Mouse (Mus musculus) hindbrain, embryonic 15.5 days (tissue): ENCODE measurements around the gene Tnfaip8l2. TPM values are rescaled to one million over a fixed set of nuclear protein-coding genes. Genes with fewer than 3 reads are reported as not detected.

Experiments
- ATAC-seq: fragments of 200-750 bp; cut with Nextera tagmentation; 2 replicates; pipeline ENCODE4 v1.8.0; 2017; ENCODE audit warnings: low read depth, moderate number of reproducible peaks, moderate TSS enrichment; ENCODE audit not compliant: low FRiP score
- H3K27ac ChIP-seq: fragments of 300-500 bp; sonication (generic); replicated peaks from 2 replicates; pipeline ENCODE4 v1.5.1; 2015; ENCODE audit warnings: mild to moderate bottlenecking, inconsistent platforms
- H3K27me3 ChIP-seq: fragments of 300-500 bp; sonication (generic); 2 replicates; pipeline ENCODE4 v1.6.1; 2015; ENCODE audit warnings: control low read depth, inconsistent platforms
- H3K36me3 ChIP-seq: fragments of 300-500 bp; sonication (generic); 2 replicates; pipeline ENCODE4 v1.6.1; 2015; ENCODE audit warnings: control low read depth, inconsistent platforms
- H3K4me1 ChIP-seq: fragments of 300-500 bp; sonication (generic); replicated peaks from 2 replicates; pipeline ENCODE4 v1.6.1; 2015; ENCODE audit warnings: control low read depth, inconsistent platforms
- H3K4me2 ChIP-seq: fragments of 300-500 bp; sonication (generic); 2 replicates; pipeline ENCODE4 v1.6.1; 2015; ENCODE audit warnings: moderate library complexity, mild to moderate bottlenecking, inconsistent platforms
- H3K4me3 ChIP-seq: fragments of 300-500 bp; sonication (generic); 2 replicates; pipeline ENCODE4 v1.5.1; 2015; ENCODE audit warnings: mild to moderate bottlenecking, inconsistent platforms
- H3K9ac ChIP-seq: fragments of 300-500 bp; sonication (generic); 2 replicates; pipeline ENCODE4 v1.6.1; 2015; ENCODE audit warnings: inconsistent platforms
- H3K9me3 ChIP-seq: fragments of 300-500 bp; sonication (generic); 2 replicates; pipeline ENCODE4 v1.6.1; 2016; ENCODE audit warnings: control low read depth, inconsistent platforms
- WGBS: fragments of 180-500 bp; shearing (Covaris S2); methylation state at CpG from one replicate; pipeline ENCODE4 v1.1.7; 2015; 5-methylcytosine and 5-hydroxymethylcytosine counted together
- polyA plus RNA-seq: library from polyadenylated mRNA; unstranded; fragments of >200 nt; fragmentation: Nextera tagmentation; extraction: Ambion mirVana; gene quantifications from 2 replicates; pipeline ENCODE4 v1.2.1, GENCODE M21; 2015

Tnfaip8l2 gene
- 3.9 and 4.2 TPM in 2 replicates for polyA plus RNA-seq

DNA sequence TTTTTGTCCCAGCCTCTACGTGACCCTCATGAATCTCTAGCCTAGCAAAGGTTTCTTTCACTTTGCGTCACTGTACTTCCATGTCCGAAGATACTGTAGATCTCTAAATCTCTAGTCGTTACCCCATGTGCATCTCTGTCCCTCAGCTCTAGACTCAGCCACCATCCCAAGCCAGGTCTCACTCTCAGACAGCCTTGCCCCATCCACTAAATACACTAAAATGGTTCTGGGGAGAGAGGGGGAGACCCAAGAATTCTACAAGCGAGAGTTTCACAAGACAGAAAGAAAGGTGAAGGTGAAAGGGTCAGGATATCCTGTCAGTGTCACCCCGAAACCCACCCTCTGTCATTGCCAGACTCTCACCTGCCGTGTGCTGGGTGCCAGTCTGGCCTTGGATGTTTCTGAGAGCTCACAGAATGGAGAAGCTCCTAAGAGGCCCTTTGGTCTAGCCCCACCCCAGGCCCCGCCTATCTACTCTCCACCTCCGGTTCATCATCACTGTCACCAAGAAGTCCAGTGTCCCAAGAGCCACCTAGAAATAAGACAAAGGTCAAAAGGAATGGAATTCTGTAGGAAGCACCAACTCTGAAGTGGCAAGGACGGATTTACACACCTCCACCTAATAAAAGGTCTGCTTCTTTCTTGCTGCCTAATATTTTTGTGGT lies at the start of gene Tnfaip8l2:
Gene Tnfaip8l2 (minus strand): TSS at position 409 of the 665 bp plus-strand sequence.
- H3K4me1 ChIP-seq: no peaks in the 10 kb centered on the region
- no peak within 1 kb of the TSS for H3K27ac ChIP-seq
- no peak within 1 kb of the TSS for H3K4me2 ChIP-seq
- H3K4me3 ChIP-seq: no peak within 1 kb of the TSS
- peak; percentile 31; the same call in 1 of the 2 replicates for ATAC-seq
- H3K9me3 ChIP-seq: no peaks in the 10 kb centered on the region
- 83% methylated on average over 10 of the region's 10 CpGs for WGBS
- no peaks in the 10 kb centered on the region for H3K27me3 ChIP-seq
- peaks cover 12% of the 10 kb centered on the region; the same call in 1 of the 2 replicates for H3K36me3 ChIP-seq
- no peak within 1 kb of the TSS for H3K9ac ChIP-seq

DNA sequence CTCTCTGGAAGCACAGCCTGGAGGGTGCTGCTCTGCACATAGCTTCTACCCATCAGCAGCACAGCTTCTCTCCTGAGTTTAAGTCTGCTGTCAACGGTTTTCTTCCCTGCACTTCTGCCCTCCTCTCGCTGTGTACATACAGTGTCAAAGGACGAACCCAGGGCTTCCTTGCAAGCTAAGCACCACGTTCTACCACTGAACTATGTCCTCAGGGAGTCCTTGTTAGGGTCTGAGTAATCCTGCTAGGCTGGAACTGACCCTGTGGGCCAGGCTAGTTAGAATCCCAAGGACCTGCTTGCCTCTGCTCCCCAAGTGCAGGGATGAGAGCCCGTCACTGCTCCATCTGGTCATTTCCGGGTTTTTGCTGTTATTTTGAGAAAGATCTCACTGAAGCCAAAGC lies 44.7 kb upstream of the Tnfaip8l2 start:
- Histone ChIP-seq H3K27ac (no peak overlapping the region), H3K36me3 (peaks cover 39% of the 10 kb centered on the region), H3K9me3 (no peaks in the 10 kb centered on the region), H3K4me1 (no peaks in the 10 kb centered on the region), H3K4me3 (no peak overlapping the region), H3K4me2 (no peak overlapping the region), H3K9ac (no peak overlapping the region), H3K27me3 (no peaks in the 10 kb centered on the region)
- 95% methylated on average over 6 of the region's 6 CpGs for WGBS
- no peak for ATAC-seq

DNA sequence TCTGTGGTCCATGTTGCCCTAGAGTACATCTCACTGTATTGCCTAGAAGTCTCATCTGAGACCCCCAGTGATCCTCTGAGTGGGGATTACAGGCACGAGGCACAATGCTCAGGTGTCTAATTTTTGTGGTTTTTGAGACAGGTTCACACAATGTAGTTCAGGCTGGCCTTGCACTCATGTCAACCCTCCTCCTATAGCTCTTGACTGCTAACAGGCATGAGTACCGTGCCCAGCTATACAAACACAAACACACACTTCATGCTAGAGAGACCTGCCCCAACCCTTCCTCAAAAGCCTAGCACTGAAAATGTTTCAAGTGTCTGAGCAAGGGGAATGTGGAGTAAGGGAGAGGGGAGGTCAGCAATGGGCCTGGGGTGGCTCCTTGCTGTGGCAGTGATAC lies 43.9 kb upstream of the Tnfaip8l2 start:
- peaks cover 38% of the 10 kb centered on the region for H3K36me3 ChIP-seq
- no peak for ATAC-seq
- no peaks in the 10 kb centered on the region for H3K9me3 ChIP-seq

GRCm38 (mm10) chr3:95184796-95185577 lies 42.8 kb upstream of the Tnfaip8l2 start:
- Histone ChIP-seq H3K27ac (no peak overlapping the region), H3K27me3 (no peaks in the 10 kb centered on the region), H3K9ac (no peak overlapping the region), H3K9me3 (no peaks in the 10 kb centered on the region), H3K4me3 (no peak overlapping the region), H3K4me1 (no peaks in the 10 kb centered on the region), H3K4me2 (no peak overlapping the region), H3K36me3 (peaks cover 38% of the 10 kb centered on the region)
- ATAC-seq: no peak
- 96% methylated on average over 9 of the region's 9 CpGs for WGBS

More for the DNA sequence above, 43.9 kb upstream of the Tnfaip8l2 start:
- Histone ChIP-seq H3K27me3 (no peaks in the 10 kb centered on the region), H3K9ac (no peak overlapping the region), H3K4me2 (no peak overlapping the region), H3K4me1 (no peaks in the 10 kb centered on the region), H3K27ac (no peak overlapping the region), H3K4me3 (no peak overlapping the region)
- WGBS: 96% methylated on average over 2 of the region's 2 CpGs

DNA sequence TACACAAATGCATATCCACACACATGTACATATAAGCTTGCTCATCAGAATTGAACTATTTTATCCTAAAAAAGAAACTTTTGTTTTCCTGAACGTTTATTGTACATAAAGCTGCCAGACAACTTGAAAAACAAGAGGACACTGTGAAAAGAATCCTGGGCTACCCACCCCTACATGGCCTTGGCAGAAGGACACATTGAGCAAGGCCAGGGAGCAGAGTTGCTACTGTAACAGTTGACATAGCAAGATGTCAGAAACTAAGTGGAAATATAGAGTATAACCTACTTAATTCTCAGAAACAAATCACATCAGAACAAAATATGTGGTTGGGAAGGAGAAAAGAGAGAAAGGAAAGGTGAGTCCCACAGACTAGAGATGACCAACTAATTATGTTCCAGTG lies 39.7 kb upstream of the Tnfaip8l2 start:
- no peak overlapping the region for H3K27ac ChIP-seq
- no peaks in the 10 kb centered on the region for H3K9me3 ChIP-seq
- ATAC-seq: no peak
- no peak overlapping the region for H3K4me3 ChIP-seq
- no peak overlapping the region for H3K4me2 ChIP-seq
- peaks cover 12% of the 10 kb centered on the region for H3K36me3 ChIP-seq
- H3K9ac ChIP-seq: no peak overlapping the region
- no peaks in the 10 kb centered on the region for H3K27me3 ChIP-seq
- no peaks in the 10 kb centered on the region for H3K4me1 ChIP-seq
- WGBS: 66% methylated on average over 1 of the region's 1 CpGs

DNA sequence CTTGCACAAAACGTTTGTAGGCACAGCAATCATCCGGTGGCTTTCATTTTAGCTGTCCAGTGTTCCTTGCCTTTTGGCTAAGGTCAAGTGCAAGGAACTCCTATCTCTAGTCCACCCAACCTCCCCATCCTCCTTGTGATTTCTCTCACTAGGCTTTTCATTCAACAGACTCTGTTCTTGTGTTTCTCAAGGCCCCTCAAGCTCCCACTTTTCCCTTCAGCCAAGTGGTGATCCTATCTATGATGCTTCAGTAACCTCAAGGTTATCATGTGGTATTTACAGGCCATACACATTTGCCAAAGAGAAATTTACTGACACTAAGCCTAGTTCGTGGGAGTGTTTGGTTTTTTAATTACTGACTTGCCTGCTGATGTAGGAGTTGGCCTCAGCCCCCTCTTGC lies 37.7 kb upstream of the Tnfaip8l2 start:
- Histone ChIP-seq H3K9ac (no peak overlapping the region), H3K9me3 (no peaks in the 10 kb centered on the region), H3K36me3 (no peaks in the 10 kb centered on the region; the same call in 1 of the 2 replicates), H3K4me2 (no peak overlapping the region), H3K27ac (no peak overlapping the region), H3K4me1 (no peaks in the 10 kb centered on the region), H3K4me3 (no peak overlapping the region), H3K27me3 (no peaks in the 10 kb centered on the region)
- ATAC-seq: no peak
- 74% methylated on average over 3 of the region's 3 CpGs for WGBS

DNA sequence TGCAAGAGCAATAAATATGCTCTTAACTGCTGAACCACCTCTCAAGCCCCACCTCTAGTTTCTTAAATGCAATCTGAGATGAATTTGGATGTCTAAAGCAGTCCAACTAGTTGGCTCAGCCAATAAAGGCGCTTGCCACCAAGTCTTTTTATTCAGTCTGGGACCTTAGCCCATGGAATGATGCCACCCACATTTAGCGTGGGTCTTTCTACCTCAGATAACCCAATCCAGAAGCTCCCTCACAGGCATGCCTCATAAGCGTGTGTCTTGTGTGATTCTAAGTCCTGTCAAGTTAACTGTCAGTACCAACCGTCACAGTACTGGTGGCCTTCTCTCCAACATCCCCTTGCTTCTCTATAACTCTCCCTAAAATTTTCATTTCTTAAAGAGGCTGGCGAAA lies 36.8 kb upstream of the Tnfaip8l2 start:
- Histone ChIP-seq H3K4me1 (peaks cover 5% of the 10 kb centered on the region), H3K27me3 (no peaks in the 10 kb centered on the region)
- WGBS: 92% methylated on average over 5 of the region's 5 CpGs

GRCm38 (mm10) chr3:95177583-95177982 lies 35.4 kb upstream of the Tnfaip8l2 start:
- Histone ChIP-seq H3K4me1 (peaks cover 19% of the 10 kb centered on the region), H3K9me3 (no peaks in the 10 kb centered on the region), H3K9ac (no peak overlapping the region), H3K36me3 (peaks cover 4% of the 10 kb centered on the region; the same call in 1 of the 2 replicates), H3K27me3 (no peaks in the 10 kb centered on the region), H3K27ac (no peak overlapping the region), H3K4me3 (no peak overlapping the region), H3K4me2 (no peak overlapping the region)
- no peak for ATAC-seq
- 80% methylated on average over 6 of the region's 6 CpGs for WGBS

More for the DNA sequence above, 36.8 kb upstream of the Tnfaip8l2 start:
- no peak overlapping the region for H3K9ac ChIP-seq
- H3K9me3 ChIP-seq: no peaks in the 10 kb centered on the region
- ATAC-seq: no peak
- no peak overlapping the region for H3K4me3 ChIP-seq
- no peaks in the 10 kb centered on the region for H3K36me3 ChIP-seq
- H3K4me2 ChIP-seq: no peak overlapping the region
- H3K27ac ChIP-seq: no peak overlapping the region

- H3K4me1 ChIP-seq: peaks cover 21% of the 10 kb centered on the region
- H3K4me3 ChIP-seq: no peak overlapping the region
- peaks cover 11% of the 10 kb centered on the region; the same call in 1 of the 2 replicates for H3K36me3 ChIP-seq
- no peak for ATAC-seq
- H3K4me2 ChIP-seq: no peak overlapping the region
- 0 out of 2 replicates have a peak, but pooled peaks cover 4% of the 10 kb centered on the region for H3K27me3 ChIP-seq
- no peak overlapping the region for H3K27ac ChIP-seq
- no peaks in the 10 kb centered on the region for H3K9me3 ChIP-seq
- H3K9ac ChIP-seq: no peak overlapping the region
- WGBS: 68% methylated on average over 3 of the region's 3 CpGs
These were observed 34.3 kb upstream of the Tnfaip8l2 start for GRCm38 (mm10) chr3:95176500-95176899.

- Histone ChIP-seq H3K36me3 (peaks cover 31% of the 10 kb centered on the region), H3K27me3 (peaks cover 16% of the 10 kb centered on the region; the same call in 1 of the 2 replicates), H3K4me2 (peak overlapping the region; percentile 53), H3K9me3 (no peaks in the 10 kb centered on the region), H3K27ac (0 out of 2 replicates have a peak overlapping the region, but pooled peaks have one; percentile 15), H3K4me1 (peaks cover 21% of the 10 kb centered on the region), H3K9ac (0 out of 2 replicates have a peak overlapping the region, but pooled peaks have one; percentile 5), H3K4me3 (peak overlapping the region; percentile 19; the same call in 1 of the 2 replicates)
- 8% methylated on average over 16 of the region's 16 CpGs for WGBS
- peak; percentile 36; the same call in 1 of the 2 replicates for ATAC-seq
These were observed 31.9 kb upstream of the Tnfaip8l2 start for GRCm38 (mm10) chr3:95174011-95174592.

- peak; percentile 27; the same call in 1 of the 2 replicates for ATAC-seq
- peaks cover 38% of the 10 kb centered on the region for H3K36me3 ChIP-seq
- peak overlapping the region; percentile 53 for H3K4me2 ChIP-seq
- WGBS: 9% methylated on average over 58 of the region's 58 CpGs
- H3K4me1 ChIP-seq: peaks cover 21% of the 10 kb centered on the region
- 0 out of 2 replicates have a peak overlapping the region, but pooled peaks have one; percentile 5 for H3K9ac ChIP-seq
- H3K27me3 ChIP-seq: peaks cover 21% of the 10 kb centered on the region; the same call in 1 of the 2 replicates
- H3K9me3 ChIP-seq: no peaks in the 10 kb centered on the region
- H3K27ac ChIP-seq: 0 out of 2 replicates have a peak overlapping the region, but pooled peaks have one; percentile 15
- H3K4me3 ChIP-seq: peak overlapping the region; percentile 19
These were observed 31.2 kb upstream of the Tnfaip8l2 start for GRCm38 (mm10) chr3:95173256-95173949.
